ENCODE assay signal across 19 mouse cellular contexts in genomic region chr1:43426993-43427535, GRCm38 (mm10). TPM values are rescaled to one million over a fixed set of nuclear protein-coding genes. Genes with fewer than 3 reads are reported as not detected.
DNase-seq lines count a peak whose midpoint lies in the region; ATAC-seq and TF ChIP-seq lines count a peak whose summit lies in the region.
"Had no signal": no experiment of that assay in that cellular context is flagged by ENCODE, and none has a peak within 500 bp of the region (broad histone marks: within the 10 kb centered on the region; RNA-seq: fewer than 3 reads in every experiment).

No protein-coding gene starts in this region.

- H3K27me3 ChIP-seq in forebrain, embryonic 13.5 days = no peaks in the 10 kb centered on the region
- H3K27me3 ChIP-seq in forebrain, embryonic 11.5 days (ENCODE audit: control insufficient read depth, insufficient read depth, low read length) = no peaks in the 10 kb centered on the region
- H3K27me3 ChIP-seq in heart, adult 2 months (ENCODE audit: control insufficient read depth, insufficient read depth, low read length) = no peaks in the 10 kb centered on the region
- no peaks in the 10 kb centered on the region for H3K27me3 ChIP-seq in heart, embryonic 15.5 days
- H3K27me3 ChIP-seq: embryonic facial prominence, embryonic 13.5 days; hindbrain, embryonic 12.5 days; kidney, embryonic 15.5 days; midbrain, embryonic 15.5 days; neural tube, embryonic 13.5 days had no signal

- TF ChIP-seq CTCF in heart, adult 2 months (IDR thresholded peaks at IDR 0.05) = no peak

- no peaks in the 10 kb centered on the region for H3K9me3 ChIP-seq in forebrain, embryonic 13.5 days (replicated peaks)
- H3K9me3 ChIP-seq in forebrain, embryonic 11.5 days (ENCODE audit: control insufficient read depth, low read length) = no peaks in the 10 kb centered on the region
- H3K9me3 ChIP-seq in heart, embryonic 15.5 days (replicated peaks) = no peaks in the 10 kb centered on the region
- H3K9me3 ChIP-seq: embryonic facial prominence, embryonic 13.5 days; hindbrain, embryonic 12.5 days; kidney, embryonic 15.5 days; midbrain, embryonic 15.5 days; neural tube, embryonic 13.5 days had no signal

- TF ChIP-seq EP300 in heart, adult 2 months (IDR thresholded peaks at IDR 0.05; ENCODE audit: insufficient read depth, low read depth, low read length) = no peak

- no peaks in the 10 kb centered on the region for H3K79me2 ChIP-seq in heart, adult 2 months (replicated peaks; ENCODE audit: control insufficient read depth, insufficient read depth, low read length)

- TF ChIP-seq POLR2A in heart, adult 2 months (IDR thresholded peaks at IDR 0.05; ENCODE audit: insufficient read depth, low read depth, low read length) = no peak

- H3K4me2 ChIP-seq in forebrain, embryonic 13.5 days = no peak overlapping the region
- H3K4me2 ChIP-seq in forebrain, embryonic 11.5 days (ENCODE audit: low read depth, low read length, severe bottlenecking) = no peak overlapping the region
- peak overlapping the region; percentile 31 for H3K4me2 ChIP-seq in heart, embryonic 15.5 days
- H3K4me2 ChIP-seq: embryonic facial prominence, embryonic 13.5 days; hindbrain, embryonic 12.5 days; kidney, embryonic 15.5 days; midbrain, embryonic 15.5 days; neural tube, embryonic 13.5 days had no signal

- H3K27ac ChIP-seq in forebrain, embryonic 13.5 days = no peak overlapping the region
- H3K27ac ChIP-seq in forebrain, embryonic 11.5 days (ENCODE audit: low read depth, low read length) = no peak overlapping the region
- H3K27ac ChIP-seq in heart, adult 2 months = peak overlapping the region; percentile 46
- H3K27ac ChIP-seq in heart, embryonic 15.5 days = peak overlapping the region; percentile 49
- H3K27ac ChIP-seq: embryonic facial prominence, embryonic 13.5 days; hindbrain, embryonic 12.5 days; kidney, embryonic 15.5 days; macrophage; midbrain, embryonic 15.5 days; neural tube, embryonic 13.5 days had no signal

- H3K4me3 ChIP-seq in forebrain, embryonic 13.5 days = no peak overlapping the region
- no peak overlapping the region for H3K4me3 ChIP-seq in forebrain, embryonic 11.5 days (ENCODE audit: low read depth, low read length)
- H3K4me3 ChIP-seq in heart, adult 2 months = no peak overlapping the region
- H3K4me3 ChIP-seq in heart, embryonic 15.5 days = no peak overlapping the region
- H3K4me3 ChIP-seq: embryonic facial prominence, embryonic 13.5 days; erythroblast, embryonic 14.5 days; hindbrain, embryonic 12.5 days; kidney, embryonic 15.5 days; midbrain, embryonic 15.5 days; neural tube, embryonic 13.5 days had no signal

- ATAC-seq in forebrain, embryonic 13.5 days = peak; percentile 24; the same call in 1 of the 2 replicates
- ATAC-seq in forebrain, embryonic 11.5 days (replicated peaks; ENCODE audit: low FRiP score) = no peak
- ATAC-seq in heart, embryonic 15.5 days (replicated peaks; ENCODE audit: insufficient number of reproducible peaks, insufficient read depth, low FRiP score, low read depth) = peak; percentile 27; the same call in 1 of the 2 replicates
- ATAC-seq: midbrain, embryonic 15.5 days had no signal

- WGBS in forebrain, embryonic 13.5 days = 76% methylated on average over 6 of the region's 6 CpGs
- WGBS in forebrain, embryonic 11.5 days = 82% methylated on average over 6 of the region's 6 CpGs
- 36% methylated on average over 6 of the region's 6 CpGs for WGBS in heart, adult 2 months
- WGBS in heart, embryonic 15.5 days = 44% methylated on average over 6 of the region's 6 CpGs

- no peaks in the 10 kb centered on the region for H3K4me1 ChIP-seq in forebrain, embryonic 13.5 days
- no peaks in the 10 kb centered on the region for H3K4me1 ChIP-seq in forebrain, embryonic 11.5 days (replicated peaks; ENCODE audit: control insufficient read depth, insufficient read depth, low read length)
- H3K4me1 ChIP-seq in heart, adult 2 months (ENCODE audit: control insufficient read depth, insufficient read depth, low read length) = peaks cover 4% of the 10 kb centered on the region
- H3K4me1 ChIP-seq in heart, embryonic 15.5 days (replicated peaks) = peaks cover 14% of the 10 kb centered on the region
- H3K4me1 ChIP-seq: hindbrain, embryonic 12.5 days; midbrain, embryonic 15.5 days; neural tube, embryonic 13.5 days had no signal

- no peak for DNase-seq in forebrain, embryonic 11.5 days (ENCODE audit: low spot score)
- DNase-seq in heart, adult 2 months = no peak
- no peak for DNase-seq in heart, adult 8-10 months (ENCODE audit: low spot score)
- no peak for DNase-seq in heart, postnatal 10 days
- DNase-seq in adrenal gland, postnatal 36 days = no peak
- DNase-seq: cerebellum, adult 8-10 months; cerebellum, postnatal 36 days; embryo, embryonic 11 days; kidney, adult 11 months; kidney, postnatal 36 days had no signal

- no peaks in the 10 kb centered on the region for H3K36me3 ChIP-seq in forebrain, embryonic 13.5 days (ENCODE audit: poor library complexity, severe bottlenecking)
- H3K36me3 ChIP-seq in forebrain, embryonic 11.5 days (ENCODE audit: control insufficient read depth, insufficient read depth, low read length) = no peaks in the 10 kb centered on the region
- peaks cover 2% of the 10 kb centered on the region; the same call in 1 of the 2 replicates for H3K36me3 ChIP-seq in heart, adult 2 months (ENCODE audit: control insufficient read depth, insufficient read depth, low read length)
- no peaks in the 10 kb centered on the region for H3K36me3 ChIP-seq in heart, embryonic 15.5 days
- H3K36me3 ChIP-seq: embryonic facial prominence, embryonic 13.5 days; hindbrain, embryonic 12.5 days; kidney, embryonic 15.5 days; midbrain, embryonic 15.5 days; neural tube, embryonic 13.5 days had no signal

- intact Hi-C loops in heart, adult 2 months (cut with DNase I) = no loop called here
- intact Hi-C loops in heart, postnatal 10 days (cut with DNase I) = loop anchor here (2.0 kb wide), 1 partner anchor 20 kb away; no protein-coding TSS in a partner anchor

- H3K9ac ChIP-seq in forebrain, embryonic 13.5 days = no peak overlapping the region
- no peak overlapping the region for H3K9ac ChIP-seq in forebrain, embryonic 11.5 days (ENCODE audit: low read length)
- H3K9ac ChIP-seq in heart, adult 2 months (ENCODE audit: low read depth, low read length) = no peak overlapping the region
- no peak overlapping the region for H3K9ac ChIP-seq in heart, embryonic 15.5 days
- H3K9ac ChIP-seq: embryonic facial prominence, embryonic 13.5 days; hindbrain, embryonic 12.5 days; kidney, embryonic 15.5 days; midbrain, embryonic 15.5 days; neural tube, embryonic 13.5 days had no signal

RNA-seq across cellular contexts. Expression of gene Nck2, which starts 17.3 kb away (rescaled TPM):
- 34.9 and 36.3 TPM in 2 replicates for polyA plus RNA-seq in forebrain, embryonic 13.5 days (2015; fragmentation: Nextera tagmentation; extraction: Ambion mirVana)
- polyA plus RNA-seq in forebrain, embryonic 11.5 days (2014; fragmentation: Nextera tagmentation; extraction: Ambion mirVana) = 37.8 and 38.6 TPM in 2 replicates
- total RNA-seq in heart, adult 2 months (2021) = 10 to 100 TPM; 11.9 to 15.3 TPM
- 11.7 and 12.9 TPM in 2 replicates for polyA plus RNA-seq in heart, adult 2 months (2012; rRNA removed)
- total RNA-seq in heart, adult 8-10 months (2022) = 10 to 100 TPM; 10.9 to 15.9 (median 13.0) TPM
- 23.5 and 30.6 TPM in 2 replicates for polyA plus RNA-seq in heart, embryonic 15.5 days (2015; fragmentation: Nextera tagmentation; extraction: Ambion mirVana)
- 10 to 100 TPM; 30.2 to 33.8 TPM for total RNA-seq in heart, postnatal 10 days (2021)
- total RNA-seq in adrenal gland, postnatal 36 days (2021) = 10 to 100 TPM; 29.7 to 32.9 TPM

Comparison
In these comparisons a context has a peak if more than half of its experiments do, and no peak if none do; other contexts are left out.
1. H3K27ac ChIP-seq: peak in heart, adult 2 months (single experiment) and heart, embryonic 15.5 days (single experiment); none in forebrain, embryonic 13.5 days (single experiment) and forebrain, embryonic 11.5 days (single experiment).